Mouse (Mus musculus): ENCODE results near the gene Gm11937.

DNA sequence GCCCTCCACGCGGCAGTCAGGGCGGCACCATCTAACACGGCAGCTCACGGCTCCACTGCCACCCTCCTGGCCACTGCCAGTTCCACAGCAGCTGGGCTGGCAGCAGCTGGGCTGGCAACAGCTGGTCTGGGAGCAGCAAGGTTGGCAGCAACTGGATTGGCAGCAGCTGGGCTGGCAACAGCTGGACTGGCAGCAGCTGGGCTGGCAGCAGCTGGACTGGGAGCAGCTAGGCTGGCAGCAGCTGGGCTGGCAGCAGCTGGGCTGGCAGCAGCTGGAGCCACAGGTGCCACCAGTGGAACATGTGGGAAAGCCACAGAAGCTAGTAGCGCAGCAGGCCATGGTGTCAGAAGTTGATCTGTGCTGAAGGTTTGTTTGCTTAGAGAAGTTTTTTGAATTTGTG is 19.0 kb downstream of the Gm11937 start, which contains the start of gene Krtap1-3:
- TF ChIP-seq EP300 (IDR thresholded peaks at IDR 0.05): no peak
- TF ChIP-seq CTCF (IDR thresholded peaks at IDR 0.05): no peak
